Mouse (Mus musculus): ENCODE measurements at regions not wholly inside any gene's neighbourhood (a gene's known extent, or its start where the extent isn't known, plus 50 kb on each side); places are given as distances from the start of the nearest gene placed in this dataset.

DNA sequence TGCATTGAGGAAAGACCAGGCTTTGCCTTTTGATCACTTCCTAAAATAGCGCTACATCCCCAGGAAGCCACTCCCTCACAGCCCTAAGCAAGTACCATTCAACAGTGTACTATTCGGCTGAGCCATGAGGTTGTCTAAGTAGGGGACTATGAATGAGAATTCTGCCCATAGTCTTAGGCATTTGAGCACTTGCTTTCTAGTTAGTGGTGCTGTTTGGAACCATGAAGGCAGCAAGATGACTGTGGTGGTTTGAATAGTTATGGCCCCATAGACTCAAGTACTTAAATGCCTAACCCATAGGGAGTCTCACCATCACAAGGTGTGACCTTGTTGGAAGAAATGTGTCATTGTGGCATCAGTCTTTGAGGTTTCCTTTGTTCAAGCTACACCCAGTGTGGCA lies 464.2 kb downstream of the Pdcd6ip start:
- DNase-seq (ENCODE audit: low spot score) (no peak), ATAC-seq (ENCODE audit: low FRiP score) (no peak)
- Histone ChIP-seq H3K36me3 (ENCODE audit: control insufficient read depth, insufficient read depth, low read length) (no peaks in the 10 kb centered on the region), H3K4me2 (replicated peaks; ENCODE audit: low read depth, low read length) (no peak overlapping the region), H3K4me1 (replicated peaks; ENCODE audit: control insufficient read depth, insufficient read depth, low read length) (no peaks in the 10 kb centered on the region), H3K9me3 (ENCODE audit: control insufficient read depth, low read length) (no peaks in the 10 kb centered on the region), H3K4me3 (ENCODE audit: low read depth, low read length) (no peak overlapping the region), H3K27me3 (ENCODE audit: control insufficient read depth, insufficient read depth, low read length) (no peaks in the 10 kb centered on the region), H3K27ac (ENCODE audit: low read depth, low read length) (no peak overlapping the region), H3K9ac (ENCODE audit: low read depth, low read length) (no peak overlapping the region)
- WGBS: 80% methylated on average over 2 of the region's 2 CpGs

- Histone ChIP-seq H3K36me3 (ENCODE audit: control insufficient read depth, insufficient read depth, low read length) (no peaks in the 10 kb centered on the region), H3K27me3 (ENCODE audit: control insufficient read depth, insufficient read depth, low read length) (no peaks in the 10 kb centered on the region), H3K4me1 (replicated peaks; ENCODE audit: control insufficient read depth, insufficient read depth, low read length) (no peaks in the 10 kb centered on the region), H3K27ac (ENCODE audit: low read depth, low read length) (no peak overlapping the region), H3K9ac (ENCODE audit: low read depth, low read length) (no peak overlapping the region), H3K4me2 (replicated peaks; ENCODE audit: low read depth, low read length) (no peak overlapping the region), H3K9me3 (ENCODE audit: control insufficient read depth, low read length) (no peaks in the 10 kb centered on the region), H3K4me3 (ENCODE audit: low read depth, low read length) (no peak overlapping the region)
- no peak for ATAC-seq (ENCODE audit: low FRiP score)
- WGBS: 88% methylated on average over 1 of the region's 1 CpGs
- DNase-seq (ENCODE audit: low spot score): no peak
Observed at GRCm38 (mm10) chr9:113233370-113233769, 474.7 kb downstream of the Pdcd6ip start.

- Histone ChIP-seq H3K4me3 (ENCODE audit: low read depth, low read length) (no peak overlapping the region), H3K27ac (ENCODE audit: low read depth, low read length) (no peak overlapping the region), H3K4me2 (replicated peaks; ENCODE audit: low read depth, low read length) (no peak overlapping the region), H3K36me3 (ENCODE audit: control insufficient read depth, insufficient read depth, low read length) (no peaks in the 10 kb centered on the region), H3K9ac (ENCODE audit: low read depth, low read length) (no peak overlapping the region), H3K9me3 (ENCODE audit: control insufficient read depth, low read length) (no peaks in the 10 kb centered on the region), H3K4me1 (replicated peaks; ENCODE audit: control insufficient read depth, insufficient read depth, low read length) (no peaks in the 10 kb centered on the region), H3K27me3 (ENCODE audit: control insufficient read depth, insufficient read depth, low read length) (no peaks in the 10 kb centered on the region)
- DNase-seq (ENCODE audit: low spot score) (no peak), ATAC-seq (ENCODE audit: low FRiP score) (no peak)
- 87% methylated on average over 1 of the region's 1 CpGs for WGBS
Observed at GRCm38 (mm10) chr9:113229391-113229790, 478.7 kb downstream of the Pdcd6ip start.

GRCm38 (mm10) chr9:113213930-113214329 lies 494.1 kb downstream of the Pdcd6ip start:
- no peak for ATAC-seq (ENCODE audit: low FRiP score)
- no peaks in the 10 kb centered on the region for H3K27me3 ChIP-seq (ENCODE audit: control insufficient read depth, insufficient read depth, low read length)
- H3K9me3 ChIP-seq (ENCODE audit: control insufficient read depth, low read length): no peaks in the 10 kb centered on the region
- H3K4me3 ChIP-seq (ENCODE audit: low read depth, low read length): no peak overlapping the region
- H3K27ac ChIP-seq (ENCODE audit: low read depth, low read length): no peak overlapping the region
- H3K9ac ChIP-seq (ENCODE audit: low read depth, low read length): no peak overlapping the region
- 74% methylated on average over 5 of the region's 5 CpGs for WGBS
- no peaks in the 10 kb centered on the region for H3K36me3 ChIP-seq (ENCODE audit: control insufficient read depth, insufficient read depth, low read length)
- H3K4me1 ChIP-seq (replicated peaks; ENCODE audit: control insufficient read depth, insufficient read depth, low read length): no peaks in the 10 kb centered on the region
- no peak for DNase-seq (ENCODE audit: low spot score)
- H3K4me2 ChIP-seq (replicated peaks; ENCODE audit: low read depth, low read length): no peak overlapping the region

- no peak for ATAC-seq (ENCODE audit: low FRiP score)
- WGBS: 85% methylated on average over 2 of the region's 2 CpGs
- Histone ChIP-seq H3K27me3 (ENCODE audit: control insufficient read depth, insufficient read depth, low read length) (no peaks in the 10 kb centered on the region), H3K4me2 (replicated peaks; ENCODE audit: low read depth, low read length) (no peak overlapping the region), H3K27ac (ENCODE audit: low read depth, low read length) (no peak overlapping the region), H3K4me3 (ENCODE audit: low read depth, low read length) (no peak overlapping the region), H3K4me1 (replicated peaks; ENCODE audit: control insufficient read depth, insufficient read depth, low read length) (no peaks in the 10 kb centered on the region), H3K9ac (ENCODE audit: low read depth, low read length) (no peak overlapping the region), H3K36me3 (ENCODE audit: control insufficient read depth, insufficient read depth, low read length) (no peaks in the 10 kb centered on the region), H3K9me3 (ENCODE audit: control insufficient read depth, low read length) (no peaks in the 10 kb centered on the region)
- DNase-seq (ENCODE audit: low spot score): no peak
Observed at GRCm38 (mm10) chr9:113212389-113212788, 495.7 kb downstream of the Pdcd6ip start.

DNA sequence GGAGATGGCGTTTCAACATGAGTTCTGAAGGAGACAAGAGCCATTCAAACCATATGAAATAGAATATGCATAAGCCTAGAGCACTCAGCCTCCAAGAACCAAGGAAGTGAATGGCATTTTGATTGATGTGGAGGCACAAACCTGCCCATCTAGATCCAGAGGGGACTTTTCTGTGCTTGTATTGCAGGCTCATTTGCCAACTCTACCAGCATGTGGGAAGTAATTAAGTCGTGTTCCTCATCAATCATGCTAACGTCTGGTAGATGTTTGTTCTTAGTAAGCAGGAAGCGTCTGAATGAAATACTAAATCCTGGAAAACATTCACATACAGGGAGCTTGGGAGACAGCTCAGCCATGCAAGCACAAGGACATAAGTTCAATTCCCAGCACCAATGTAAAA lies 499.9 kb downstream of the Pdcd6ip start:
- Histone ChIP-seq H3K27ac (ENCODE audit: low read depth, low read length) (no peak overlapping the region), H3K4me3 (ENCODE audit: low read depth, low read length) (no peak overlapping the region), H3K4me1 (replicated peaks; ENCODE audit: control insufficient read depth, insufficient read depth, low read length) (no peaks in the 10 kb centered on the region), H3K9ac (ENCODE audit: low read depth, low read length) (no peak overlapping the region), H3K27me3 (ENCODE audit: control insufficient read depth, insufficient read depth, low read length) (no peaks in the 10 kb centered on the region), H3K36me3 (ENCODE audit: control insufficient read depth, insufficient read depth, low read length) (no peaks in the 10 kb centered on the region), H3K9me3 (ENCODE audit: control insufficient read depth, low read length) (no peaks in the 10 kb centered on the region), H3K4me2 (replicated peaks; ENCODE audit: low read depth, low read length) (no peak overlapping the region)
- ATAC-seq (ENCODE audit: low FRiP score) (no peak), DNase-seq (ENCODE audit: low spot score) (no peak)
- WGBS: 53% methylated on average over 4 of the region's 4 CpGs

- Histone ChIP-seq H3K4me3 (ENCODE audit: low read depth, low read length) (no peak overlapping the region), H3K4me1 (replicated peaks; ENCODE audit: control insufficient read depth, insufficient read depth, low read length) (no peaks in the 10 kb centered on the region), H3K27me3 (ENCODE audit: control insufficient read depth, insufficient read depth, low read length) (no peaks in the 10 kb centered on the region), H3K36me3 (ENCODE audit: control insufficient read depth, insufficient read depth, low read length) (no peaks in the 10 kb centered on the region), H3K9ac (ENCODE audit: low read depth, low read length) (no peak overlapping the region), H3K9me3 (ENCODE audit: control insufficient read depth, low read length) (no peaks in the 10 kb centered on the region), H3K27ac (ENCODE audit: low read depth, low read length) (no peak overlapping the region), H3K4me2 (replicated peaks; ENCODE audit: low read depth, low read length) (no peak overlapping the region)
- DNase-seq (ENCODE audit: low spot score) (no peak), ATAC-seq (ENCODE audit: low FRiP score) (no peak)
- 94% methylated on average over 4 of the region's 4 CpGs for WGBS
Observed at GRCm38 (mm10) chr9:113199241-113199640, 508.8 kb downstream of the Pdcd6ip start.

DNA sequence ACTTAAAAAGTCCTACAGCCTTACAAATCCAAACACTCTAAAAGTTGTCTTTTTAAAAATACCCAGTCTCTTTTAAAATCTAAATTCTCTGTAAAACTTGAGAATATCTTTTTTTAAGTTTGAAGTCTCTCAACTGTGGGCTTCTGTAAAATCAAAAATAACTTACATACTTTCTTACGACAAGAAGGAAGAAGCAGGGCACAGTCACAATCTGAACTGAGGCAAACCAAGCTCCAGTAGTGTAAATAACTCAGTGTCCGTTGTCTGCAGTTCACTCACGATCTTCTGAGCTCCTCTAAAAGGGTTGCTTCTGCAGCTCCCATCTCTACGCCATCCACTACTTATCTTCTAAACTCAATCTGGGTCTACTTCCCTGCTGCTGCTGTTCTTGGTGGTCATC lies 512.5 kb downstream of the Pdcd6ip start:
- no peaks in the 10 kb centered on the region for H3K9me3 ChIP-seq (ENCODE audit: control insufficient read depth, low read length)
- DNase-seq (ENCODE audit: low spot score): no peak
- no peaks in the 10 kb centered on the region for H3K36me3 ChIP-seq (ENCODE audit: control insufficient read depth, insufficient read depth, low read length)
- H3K9ac ChIP-seq (ENCODE audit: low read depth, low read length): no peak overlapping the region
- no peak overlapping the region for H3K4me2 ChIP-seq (replicated peaks; ENCODE audit: low read depth, low read length)
- no peak overlapping the region for H3K27ac ChIP-seq (ENCODE audit: low read depth, low read length)
- H3K27me3 ChIP-seq (ENCODE audit: control insufficient read depth, insufficient read depth, low read length): no peaks in the 10 kb centered on the region
- H3K4me3 ChIP-seq (ENCODE audit: low read depth, low read length): no peak overlapping the region
- ATAC-seq (ENCODE audit: low FRiP score): no peak
- H3K4me1 ChIP-seq (replicated peaks; ENCODE audit: control insufficient read depth, insufficient read depth, low read length): no peaks in the 10 kb centered on the region
- WGBS: 93% methylated on average over 4 of the region's 4 CpGs

GRCm38 (mm10) chr9:113192773-113193172 lies 515.3 kb downstream of the Pdcd6ip start:
- H3K4me3 ChIP-seq (ENCODE audit: low read depth, low read length): no peak overlapping the region
- DNase-seq (ENCODE audit: low spot score) (no peak), ATAC-seq (ENCODE audit: low FRiP score) (no peak)
- no peaks in the 10 kb centered on the region for H3K9me3 ChIP-seq (ENCODE audit: control insufficient read depth, low read length)
- H3K4me1 ChIP-seq (replicated peaks; ENCODE audit: control insufficient read depth, insufficient read depth, low read length): no peaks in the 10 kb centered on the region
- H3K9ac ChIP-seq (ENCODE audit: low read depth, low read length): no peak overlapping the region
- 68% methylated on average over 3 of the region's 3 CpGs for WGBS
- H3K27me3 ChIP-seq (ENCODE audit: control insufficient read depth, insufficient read depth, low read length): no peaks in the 10 kb centered on the region
- H3K36me3 ChIP-seq (ENCODE audit: control insufficient read depth, insufficient read depth, low read length): no peaks in the 10 kb centered on the region
- H3K4me2 ChIP-seq (replicated peaks; ENCODE audit: low read depth, low read length): no peak overlapping the region
- no peak overlapping the region for H3K27ac ChIP-seq (ENCODE audit: low read depth, low read length)

Data from hindbrain, embryonic 11.5 days (tissue).